Mouse (Mus musculus): Measurements from ENCODE around the gene Lgals8. TPM values are rescaled to one million over a fixed set of nuclear protein-coding genes. Genes with fewer than 3 reads are reported as not detected.

Gene Lgals8
- total RNA-seq, 2 experiments from 2014 or later: 23.2 to 28.5 TPM

DNA sequence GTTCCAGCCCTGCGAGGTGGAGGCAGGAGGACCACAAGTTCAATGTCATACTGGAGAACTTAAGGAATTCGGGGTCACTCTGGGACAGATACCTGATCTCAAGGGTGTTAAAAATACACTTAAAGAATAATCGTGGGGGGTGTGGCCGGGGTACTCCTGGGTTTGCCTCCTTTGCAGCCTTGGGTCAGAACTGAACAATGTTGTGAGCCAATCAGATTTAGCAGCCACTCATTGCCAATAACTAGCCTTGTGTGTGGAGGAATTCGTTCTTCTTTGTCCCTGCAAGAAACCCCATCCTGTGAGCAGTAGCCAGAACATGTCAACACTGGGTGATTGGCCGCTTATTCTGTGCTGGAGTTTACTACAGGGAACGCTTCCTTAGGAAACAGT is 3.0 kb downstream of the Lgals8 start:
- intact Hi-C loops (cut with DNase I): loop anchor here (5.0 kb wide), 1 partner anchor 106 kb away; the partner anchor contains the start of gene Ero1lb
- no peak for DNase-seq (ENCODE audit: low spot score in 2 of 2)

DNA sequence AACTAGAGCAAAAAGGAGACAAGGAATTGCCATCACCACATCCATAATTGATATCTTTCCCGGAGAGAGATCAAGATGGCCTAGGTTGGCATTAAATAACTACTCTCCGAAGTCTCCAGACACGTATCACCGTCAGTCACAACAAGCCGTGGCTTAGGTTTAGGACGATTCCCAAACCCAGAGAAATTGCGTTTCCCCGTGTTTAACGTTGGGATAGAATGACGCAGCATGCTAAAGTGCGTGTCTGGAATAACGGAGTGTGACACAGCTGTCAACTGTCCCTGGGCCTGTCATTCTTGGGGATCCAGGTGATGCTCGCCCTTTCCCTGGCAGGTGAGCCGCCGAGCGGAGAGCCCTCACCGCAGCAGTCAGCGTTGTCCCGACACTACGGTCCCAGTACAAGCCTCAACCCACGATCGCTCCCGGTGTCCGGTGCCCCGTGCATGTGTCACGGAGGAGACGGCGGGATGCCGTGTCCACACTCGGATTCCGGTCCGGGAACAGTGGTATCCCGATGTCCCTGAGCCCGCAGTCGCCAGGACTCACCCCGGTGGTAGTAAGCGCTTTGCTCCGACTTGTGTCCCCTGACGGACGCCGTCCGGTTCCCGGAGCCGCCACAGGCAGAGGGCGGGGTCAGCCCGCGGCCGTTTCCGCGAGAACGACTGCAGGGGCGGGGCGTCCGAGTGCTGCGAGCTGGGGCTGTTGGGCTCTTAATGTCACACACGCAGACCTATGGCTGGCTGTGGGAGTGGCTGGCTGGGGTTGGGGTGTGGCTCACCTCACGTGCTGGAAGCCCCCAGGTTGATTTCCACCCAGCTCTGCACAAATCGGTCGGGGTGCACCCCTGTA is 3.6 kb downstream of the Lgals8 start:
- intact Hi-C loops (cut with DNase I): loop anchor here (5.0 kb wide), 1 partner anchor 106 kb away; the partner anchor contains the start of gene Ero1lb
- DNase-seq (ENCODE audit: low spot score in 2 of 2): peak; percentile 86 to 88

DNA sequence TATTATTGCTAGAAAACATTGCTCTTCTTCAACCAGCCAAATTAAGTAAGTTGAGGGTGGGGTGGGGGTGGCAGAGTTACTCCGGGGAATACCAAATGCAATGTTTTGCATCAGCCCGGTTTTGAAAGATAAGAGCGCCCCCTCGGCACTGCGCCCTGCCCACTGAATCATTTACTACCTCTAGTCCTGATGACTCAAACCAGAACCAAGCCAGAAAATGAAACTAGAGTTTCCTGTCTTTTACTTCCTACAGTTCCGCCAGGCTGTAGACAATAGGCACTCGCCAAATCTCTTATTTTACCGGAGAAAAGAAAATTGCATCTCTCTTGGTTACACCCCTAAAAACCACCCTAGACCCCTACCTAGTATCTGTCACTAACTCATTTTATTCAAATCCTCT is 4.3 kb downstream of the Lgals8 start:
- intact Hi-C loops (cut with DNase I): loop anchor here (5.0 kb wide), 1 partner anchor 107 kb away; the partner anchor contains the start of gene Ero1lb

DNA sequence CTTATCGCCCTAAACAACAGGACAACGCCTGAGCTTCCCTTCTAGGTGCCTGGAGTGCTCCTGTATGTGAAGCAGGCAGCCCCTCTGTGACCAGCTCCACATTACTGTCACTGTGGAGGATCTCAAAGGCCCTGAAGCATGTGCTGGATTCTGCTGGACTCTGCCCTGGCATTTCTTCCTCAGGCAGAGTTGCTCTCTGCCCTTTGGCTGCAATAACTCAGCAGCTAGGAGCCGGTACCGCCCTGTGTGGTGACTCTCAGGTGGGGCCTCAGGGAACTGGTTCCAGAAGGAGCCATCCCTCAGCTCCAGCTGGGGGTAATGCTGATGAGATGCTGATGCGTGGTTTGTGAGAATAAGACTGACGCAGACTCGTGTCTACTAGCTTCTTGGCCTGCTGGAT is 8.0 kb downstream of the Lgals8 start:
- intact Hi-C loops (cut with DNase I): no loop called here
- DNase-seq (ENCODE audit: low spot score in 2 of 2): no peak

More for the DNA sequence above, 4.3 kb downstream of the Lgals8 start:
- peak; percentile 58 to 84 for DNase-seq (ENCODE audit: low spot score in 2 of 2)

DNA sequence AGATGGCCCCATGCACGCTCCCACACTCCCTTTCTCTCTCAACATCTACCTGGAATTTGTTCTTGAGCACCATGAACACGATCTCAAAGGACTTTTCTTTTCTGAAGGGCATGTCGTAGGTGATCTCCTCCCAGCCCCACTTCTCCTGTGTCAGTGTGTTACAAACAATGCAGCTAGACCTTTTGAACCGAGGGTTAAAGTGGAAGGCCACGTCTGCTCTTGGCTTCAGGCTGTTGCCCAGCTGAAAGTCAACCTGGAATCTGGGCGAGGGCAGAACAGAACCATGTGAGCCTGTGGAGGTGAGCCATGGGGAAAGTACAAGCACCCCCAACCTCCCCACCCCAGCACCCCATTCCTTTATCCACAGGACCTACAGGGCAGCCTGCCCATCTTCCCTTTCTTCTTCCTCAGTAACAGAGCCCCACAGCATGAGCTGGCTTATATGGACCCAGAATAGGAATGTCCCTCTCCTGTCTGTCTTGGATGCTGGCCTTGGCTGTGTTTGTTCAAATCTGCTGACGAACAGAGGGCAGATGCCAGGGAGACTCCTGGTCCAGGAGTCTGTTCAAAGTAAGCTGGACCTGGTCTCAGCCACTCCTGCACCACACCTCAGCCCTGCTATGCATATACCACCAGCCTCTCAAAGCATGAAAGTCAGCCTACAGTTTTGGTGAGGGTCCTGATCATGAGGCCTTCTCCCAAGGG is 9.9 kb downstream of the Lgals8 start:
- DNase-seq (ENCODE audit: low spot score in 2 of 2): no peak
- intact Hi-C loops (cut with DNase I): no loop called here

DNA sequence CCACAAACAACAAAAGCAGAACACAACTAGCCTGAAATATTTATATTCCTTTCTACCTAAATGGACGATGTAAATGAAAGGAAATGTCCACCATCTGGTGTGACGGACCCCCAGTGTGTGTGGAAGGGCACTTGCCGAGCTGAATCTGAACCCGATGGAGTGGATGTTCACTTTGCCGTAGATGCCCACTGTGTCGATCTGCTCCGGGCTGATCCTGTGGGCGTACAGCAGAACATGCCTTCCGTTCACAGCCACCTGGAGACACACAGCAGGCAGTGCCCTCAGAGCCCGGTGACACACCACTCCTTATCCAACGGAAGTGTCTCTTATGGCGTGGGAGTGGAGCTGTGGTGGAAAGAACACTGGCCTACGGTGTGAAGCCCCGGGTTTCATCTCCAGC is 11.6 kb downstream of the Lgals8 start:
- no peak for DNase-seq (ENCODE audit: low spot score in 2 of 2)

DNA sequence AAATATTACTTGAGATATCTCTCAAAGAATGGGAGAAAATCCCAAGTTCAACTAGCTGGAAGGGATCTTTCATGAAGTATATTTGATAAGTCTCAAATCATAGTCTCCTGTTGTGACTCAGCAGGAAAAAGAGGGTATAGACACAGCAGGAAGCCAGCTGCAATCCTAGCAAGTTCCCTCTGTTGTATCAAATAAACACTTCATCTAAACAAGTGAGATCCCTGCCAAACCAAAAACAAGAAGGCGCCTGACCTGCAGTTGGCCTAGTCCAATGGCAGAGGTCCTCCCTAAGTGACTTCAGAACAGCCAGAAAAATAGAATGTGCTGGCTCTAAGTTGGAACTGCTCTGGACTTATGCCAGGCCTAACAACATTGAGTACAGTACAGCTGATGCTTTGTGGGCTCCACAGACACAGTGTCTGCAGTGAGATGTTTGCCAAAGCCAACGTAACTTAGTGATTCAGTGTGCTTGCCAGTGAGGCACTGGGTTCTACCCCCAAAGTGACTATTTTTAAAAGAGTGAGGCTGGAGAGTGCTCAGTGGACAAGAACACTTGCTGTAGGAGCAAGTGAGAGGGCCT is 22.6 kb downstream of the Lgals8 start:
- DNase-seq (ENCODE audit: low spot score in 2 of 2): peak; percentile 32 to 70

More for the DNA sequence above, 11.6 kb downstream of the Lgals8 start:
- intact Hi-C loops (cut with DNase I): no loop called here

DNA sequence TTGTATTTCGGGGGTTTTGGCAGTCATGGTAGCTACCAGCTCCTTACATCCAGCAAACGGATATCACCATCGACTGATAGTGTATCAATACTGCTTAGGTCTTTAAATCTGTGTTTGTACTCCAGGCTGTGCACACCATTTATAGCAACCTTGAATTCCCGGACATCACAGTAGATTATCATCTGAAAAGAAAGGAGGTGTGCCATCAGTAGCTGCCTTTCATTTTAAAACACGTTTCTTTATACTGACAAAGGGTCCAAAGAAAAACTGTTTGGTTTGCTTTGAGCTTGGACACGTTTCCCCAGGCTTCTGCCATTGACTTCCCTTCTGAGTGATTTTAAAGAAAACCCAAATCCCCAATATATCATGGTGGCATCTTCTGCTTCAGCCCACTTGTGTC is 23.9 kb downstream of the Lgals8 start:
- intact Hi-C loops (cut with DNase I): no loop called here
- DNase-seq (ENCODE audit: low spot score in 2 of 2): no peak

More for the DNA sequence above, 22.6 kb downstream of the Lgals8 start:
- intact Hi-C loops (cut with DNase I): no loop called here

DNA sequence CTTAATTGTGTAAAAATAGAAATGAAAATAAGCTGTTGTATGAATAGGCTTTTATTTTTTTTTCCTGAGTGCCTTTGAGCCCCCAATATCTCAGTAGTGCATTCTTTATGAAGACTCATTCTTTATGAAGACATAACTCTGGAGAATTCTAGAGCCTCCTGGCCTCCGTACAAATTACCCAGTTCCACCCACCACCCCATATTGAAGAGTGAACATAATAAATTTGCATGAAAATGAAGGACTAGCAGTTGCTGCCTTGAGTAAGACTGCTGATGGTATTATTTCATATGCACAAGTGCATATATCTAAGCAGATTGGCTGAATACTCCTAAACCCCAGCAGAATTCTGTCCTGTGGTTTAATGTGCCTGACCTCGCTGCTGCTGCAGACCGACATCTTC is 25.2 kb downstream of the Lgals8 start:
- intact Hi-C loops (cut with DNase I): no loop called here
- DNase-seq (ENCODE audit: low spot score in 2 of 2): peak in 1 of 2 experiments; percentile 50

DNA sequence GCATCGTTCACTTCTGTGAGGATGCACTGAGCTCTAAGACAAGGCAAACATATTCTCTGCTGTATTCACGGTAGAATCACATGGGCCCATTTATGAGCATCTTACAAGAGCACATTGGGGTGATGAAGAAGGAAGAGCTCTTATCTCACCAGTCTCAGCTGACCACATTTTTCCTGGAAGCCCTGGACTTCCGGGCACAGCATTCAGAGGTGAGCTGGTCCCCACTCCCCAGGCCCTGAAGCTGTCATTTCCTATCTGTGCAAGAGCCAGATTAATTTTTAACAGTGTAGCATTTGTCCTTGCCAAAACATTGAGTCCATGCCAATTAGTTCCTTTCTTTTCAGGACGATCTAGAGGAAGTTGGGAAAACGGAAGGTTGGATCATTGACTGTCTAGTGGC is 30.9 kb downstream of the Lgals8 start:
- no peak for DNase-seq (ENCODE audit: low spot score in 2 of 2)
- intact Hi-C loops (cut with DNase I): no loop called here

DNA sequence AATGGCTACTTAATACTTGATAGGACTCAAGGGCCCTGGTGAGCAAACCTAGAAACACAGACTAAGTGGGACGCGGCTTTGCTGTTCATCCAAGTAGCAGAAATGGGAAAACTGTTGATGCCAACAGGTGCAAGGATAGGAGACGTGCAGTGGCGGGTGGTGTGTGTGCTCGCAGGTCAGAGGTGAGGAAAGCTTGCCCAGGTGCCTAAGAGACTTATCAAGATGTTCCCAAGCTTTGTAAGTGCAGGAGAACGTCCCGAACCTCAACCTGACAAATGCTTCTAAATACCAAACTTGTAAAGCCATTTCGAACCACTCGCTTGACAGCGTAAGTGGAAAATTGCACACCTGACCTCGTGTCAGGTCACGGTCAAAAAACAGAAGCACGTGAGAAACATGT is 36.2 kb downstream of the Lgals8 start:
- DNase-seq (ENCODE audit: low spot score in 2 of 2): no peak
- intact Hi-C loops (cut with DNase I): no loop called here

DNA sequence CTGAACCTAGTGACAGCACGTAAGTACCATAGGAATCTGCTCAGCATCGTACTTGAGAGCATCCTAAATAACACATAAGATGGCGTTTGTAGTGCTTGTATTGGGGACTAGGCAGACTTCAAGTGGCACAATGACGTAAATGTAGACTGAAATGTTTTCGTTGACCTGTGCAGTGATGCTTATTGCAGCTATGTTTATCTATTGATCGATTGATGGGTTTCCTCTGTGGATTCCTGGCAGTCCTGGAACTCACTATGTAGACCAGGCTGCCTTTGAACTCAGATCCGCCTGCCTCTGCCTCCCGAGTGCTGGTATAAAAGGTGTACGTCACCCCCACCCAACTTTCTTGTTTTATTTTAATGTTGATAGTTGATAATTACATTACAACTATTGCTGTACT is 44.1 kb downstream of the Lgals8 start:
- no peak for DNase-seq (ENCODE audit: low spot score in 2 of 2)
- intact Hi-C loops (cut with DNase I): no loop called here

DNA sequence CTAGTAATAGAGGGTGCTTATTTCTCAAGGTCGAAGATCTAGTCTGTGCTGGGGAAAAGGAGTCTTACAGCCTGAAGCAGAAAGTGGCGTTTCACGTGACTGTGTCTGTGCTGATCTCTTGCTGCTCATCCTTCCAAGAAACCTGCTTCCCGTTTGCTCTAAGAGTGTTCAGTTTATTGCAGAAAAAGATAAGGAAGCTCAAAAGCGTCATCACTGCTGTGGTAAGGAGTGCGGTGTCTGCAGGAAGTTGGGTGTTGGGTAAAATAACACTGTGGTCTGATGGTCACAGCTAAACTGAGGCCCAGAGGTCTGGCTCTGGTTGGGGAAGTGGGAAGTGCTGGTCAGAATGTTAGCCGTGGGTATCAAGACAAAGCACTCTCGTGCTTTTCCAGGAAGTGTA is 52.7 kb downstream of the Lgals8 start:
- intact Hi-C loops (cut with DNase I): no loop called here
- DNase-seq (ENCODE audit: low spot score in 2 of 2): peak in 1 of 2 experiments; percentile 62

DNA sequence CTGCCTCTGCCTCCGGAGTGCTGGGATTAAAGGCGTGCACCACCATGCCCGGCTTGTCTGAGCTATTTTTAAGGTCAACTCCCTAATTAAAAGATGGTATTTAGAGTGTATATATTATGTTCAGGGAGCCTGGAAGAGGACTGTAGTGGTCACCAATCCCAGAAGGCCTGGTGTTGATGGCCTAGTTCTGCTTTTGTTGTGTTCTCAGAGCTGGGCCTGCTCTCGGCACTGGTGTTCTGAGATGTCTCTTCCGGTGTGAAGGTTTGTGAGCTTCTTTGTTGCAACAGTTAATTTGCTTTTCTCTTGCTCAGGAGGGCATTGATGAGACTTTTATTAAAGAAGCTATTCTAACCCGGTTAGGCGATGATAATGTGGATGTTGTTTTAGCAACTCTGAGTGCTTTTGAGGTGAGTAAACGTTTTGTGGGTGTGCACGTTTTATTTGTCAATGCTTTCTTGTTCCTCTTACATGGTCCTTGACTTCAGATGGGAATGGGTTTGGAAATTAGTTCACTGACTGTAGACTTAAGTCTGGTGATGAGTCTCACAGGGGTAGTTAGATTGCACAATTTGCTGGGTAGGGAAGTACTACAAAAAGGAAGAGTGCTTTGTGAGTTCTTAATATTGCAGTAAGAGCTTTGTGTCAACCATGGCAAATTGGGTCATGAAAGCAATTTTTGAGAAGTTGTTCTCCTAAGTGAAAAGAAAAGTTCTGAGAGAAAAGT is 56.2 kb downstream of the Lgals8 start:
- no peak for DNase-seq (ENCODE audit: low spot score in 2 of 2)
- intact Hi-C loops (cut with DNase I): no loop called here

DNA sequence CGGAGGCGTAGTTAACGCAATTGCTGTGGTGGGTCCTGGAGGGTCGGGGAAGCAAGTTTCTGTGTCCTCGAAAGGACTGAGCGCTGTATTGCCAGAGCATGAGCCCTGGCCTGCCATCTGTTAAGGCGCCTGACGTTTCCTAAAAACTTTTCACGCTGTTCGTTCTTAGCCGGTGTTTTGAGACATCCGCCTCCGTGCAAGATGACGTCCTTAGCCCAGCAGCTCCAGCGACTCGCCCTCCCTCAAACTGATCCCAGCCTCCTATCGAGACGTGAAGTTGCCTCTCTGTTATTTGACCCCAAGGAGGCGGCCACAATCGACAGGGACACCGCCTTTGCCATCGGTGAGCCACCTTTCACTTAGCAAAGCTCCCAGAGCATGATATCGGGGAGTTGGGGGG is 69.2 kb downstream of the Lgals8 start:
- intact Hi-C loops (cut with DNase I): no loop called here
- no peak for DNase-seq (ENCODE audit: low spot score in 2 of 2)

DNA sequence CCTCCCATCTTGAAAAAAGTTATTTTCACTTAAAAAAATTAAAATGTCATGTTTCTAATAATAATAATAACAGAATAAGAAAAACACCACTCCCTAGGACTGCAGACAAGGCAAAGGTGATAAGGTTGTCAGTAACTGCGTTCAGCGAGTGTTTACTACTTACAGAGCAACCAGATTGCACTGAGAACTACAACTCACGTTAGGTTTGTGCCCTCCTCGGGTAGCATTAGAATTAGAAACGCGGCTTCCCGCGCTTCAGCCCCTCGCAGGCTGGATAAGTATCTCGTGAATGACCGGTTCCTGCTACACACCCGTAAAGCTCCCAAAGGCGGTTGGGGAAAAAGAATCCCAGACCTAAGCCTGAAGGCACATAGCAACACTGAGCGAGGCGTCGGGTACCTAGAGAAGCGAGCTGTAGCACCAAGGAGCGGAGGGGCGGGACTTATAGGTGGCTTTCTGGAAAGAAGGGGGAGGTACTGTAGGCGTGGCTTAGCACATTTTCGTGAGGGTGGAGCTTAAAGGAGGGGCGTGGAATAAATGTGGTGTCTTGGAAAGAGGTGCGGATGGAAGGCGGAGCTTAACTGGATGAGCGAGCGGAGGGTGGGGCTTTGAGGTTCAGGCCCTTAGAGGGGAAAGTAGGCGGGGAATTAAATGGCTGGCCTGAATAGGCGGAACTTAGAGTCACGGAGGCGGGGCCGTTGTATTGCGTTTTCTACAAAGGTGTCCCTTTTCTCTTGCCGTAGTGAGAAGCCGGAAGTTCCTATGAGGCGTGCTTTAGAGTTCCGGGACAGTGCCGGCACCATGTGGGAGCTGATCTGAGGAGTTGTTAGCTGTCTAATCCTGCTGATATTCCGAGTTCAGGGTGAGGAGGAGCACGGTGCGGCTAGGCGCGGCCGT is 69.9 kb downstream of the Lgals8 start, which contains the start of gene Heatr1:
TSS of gene Heatr1 (plus strand) at position 419 of the 897 bp plus-strand sequence.
- DNase-seq (ENCODE audit: low spot score in 2 of 2): peak; percentile 93 to 98
- intact Hi-C loops (cut with DNase I): no loop called here
